Mouse (Mus musculus): ENCODE data around the gene Casp7.

The Casp7 gene

GRCm38 (mm10) chr19:56424606-56425395, 27.9 kb downstream of the Casp7 start:
- no peak for DNase-seq (ENCODE audit: low spot score)

GRCm38 (mm10) chr19:56425492-56425891, 28.6 kb downstream of the Casp7 start:
- no peak for DNase-seq (ENCODE audit: low spot score)

GRCm38 (mm10) chr19:56430369-56430768, 33.4 kb downstream of the Casp7 start:
- no peak for DNase-seq (ENCODE audit: low spot score)

GRCm38 (mm10) chr19:56432706-56433105, 35.8 kb downstream of the Casp7 start:
- no peak for DNase-seq (ENCODE audit: low spot score)

GRCm38 (mm10) chr19:56433581-56433980, 36.7 kb downstream of the Casp7 start:
- no peak for DNase-seq (ENCODE audit: low spot score)

GRCm38 (mm10) chr19:56436380-56436779, 39.5 kb downstream of the Casp7 start:
- no peak for DNase-seq (ENCODE audit: low spot score)

- DNase-seq (ENCODE audit: low spot score), result no peak
Measured at GRCm38 (mm10) chr19:56438357-56439071, 41.6 kb downstream of the Casp7 start.

- no peak for DNase-seq (ENCODE audit: low spot score)
Measured at GRCm38 (mm10) chr19:56439072-56439434, 42.1 kb downstream of the Casp7 start.

GRCm38 (mm10) chr19:56443445-56443844, 46.5 kb downstream of the Casp7 start:
- DNase-seq (ENCODE audit: low spot score), result no peak

- no peak for DNase-seq (ENCODE audit: low spot score)
Measured at GRCm38 (mm10) chr19:56448784-56449183, 51.9 kb downstream of the Casp7 start.

GRCm38 (mm10) chr19:56449537-56449936, 52.6 kb downstream of the Casp7 start:
- DNase-seq (ENCODE audit: low spot score), result no peak

- DNase-seq (ENCODE audit: low spot score), result no peak
Measured at GRCm38 (mm10) chr19:56450892-56451291, 54.0 kb downstream of the Casp7 start.

GRCm38 (mm10) chr19:56451867-56452266, 54.9 kb downstream of the Casp7 start:
- DNase-seq (ENCODE audit: low spot score), result no peak

GRCm38 (mm10) chr19:56452421-56452820, 55.5 kb downstream of the Casp7 start:
- no peak for DNase-seq (ENCODE audit: low spot score)

GRCm38 (mm10) chr19:56454862-56455261, 57.9 kb downstream of the Casp7 start:
- DNase-seq (ENCODE audit: low spot score), result no peak

- no peak for DNase-seq (ENCODE audit: low spot score)
Measured at GRCm38 (mm10) chr19:56455369-56455768, 58.4 kb downstream of the Casp7 start.

- no peak for DNase-seq (ENCODE audit: low spot score)
Measured at GRCm38 (mm10) chr19:56457569-56457968, 60.6 kb downstream of the Casp7 start.

- DNase-seq (ENCODE audit: low spot score), result no peak
Measured at GRCm38 (mm10) chr19:56459154-56460050, 62.5 kb downstream of the Casp7 start.

- no peak for DNase-seq (ENCODE audit: low spot score)
Measured at GRCm38 (mm10) chr19:56460241-56460640, 63.3 kb downstream of the Casp7 start.

- DNase-seq (ENCODE audit: low spot score), result no peak
Measured at GRCm38 (mm10) chr19:56461522-56462101, 64.7 kb downstream of the Casp7 start, which contains the start of gene Plekhs1. TSS of gene Plekhs1 (plus strand) at chr19:56461640.

GRCm38 (mm10) chr19:56462786-56463185, 65.9 kb downstream of the Casp7 start:
- no peak for DNase-seq (ENCODE audit: low spot score)

- no peak for DNase-seq (ENCODE audit: low spot score)
Measured at GRCm38 (mm10) chr19:56466486-56466885, 69.6 kb downstream of the Casp7 start.

Data from urinary bladder, postnatal 10 days (tissue).